Mouse (Mus musculus): ENCODE data around the gene Aph1c.

- TF ChIP-seq CTCF (conservative IDR thresholded peaks at IDR 0.05; ENCODE audit: low read length) (no peak), POU5F1 (IDR thresholded peaks at IDR 0.05; ENCODE audit: borderline replicate concordance, low read length) (no peak)
These were observed 39.8 kb upstream of the Aph1c start for GRCm38 (mm10) chr9:66874297-66874696.
